Mouse (Mus musculus) liver, postnatal 0 days (tissue): Measurements from ENCODE around the gene Itsn2.

Experiments
- CTCF ChIP-seq: sonication (generic); IDR thresholded peaks from 2 replicates; pipeline ENCODE4 v1.5.1; 2016; ENCODE audit warnings: antibody characterized with exemption, low read depth
- EP300 ChIP-seq: IDR thresholded peaks from 2 replicates; pipeline ENCODE4 v1.6.1; 2016; ENCODE audit warnings: antibody characterized with exemption, low read depth, mild to moderate bottlenecking

GRCm38 (mm10) chr12:4556891-4557290, 35.5 kb upstream of the Itsn2 start:
- TF ChIP-seq EP300, result no peak
- TF ChIP-seq CTCF, result no peak
